Mouse (Mus musculus): ENCODE data around the gene Acbd6. TPM values are rescaled to one million over a fixed set of nuclear protein-coding genes. Genes with fewer than 3 reads are reported as not detected.

The Acbd6 gene
- total RNA-seq, 2 experiments from 2014 or later, result 9.3 to 20.9 TPM

GRCm38 (mm10) chr1:155718851-155719250, 160.9 kb downstream of the Acbd6 start:
- no peak for ATAC-seq (ENCODE audit: poor library complexity, severe bottlenecking)

- ATAC-seq (ENCODE audit: poor library complexity, severe bottlenecking), result no peak
These were observed 162.1 kb downstream of the Acbd6 start for GRCm38 (mm10) chr1:155720006-155720405.

GRCm38 (mm10) chr1:155721443-155721842, 163.5 kb downstream of the Acbd6 start:
- no peak for ATAC-seq (ENCODE audit: poor library complexity, severe bottlenecking)

- peak; percentile 63 for ATAC-seq (ENCODE audit: poor library complexity, severe bottlenecking)
These were observed 164.3 kb downstream of the Acbd6 start for GRCm38 (mm10) chr1:155722185-155722584.

DNA sequence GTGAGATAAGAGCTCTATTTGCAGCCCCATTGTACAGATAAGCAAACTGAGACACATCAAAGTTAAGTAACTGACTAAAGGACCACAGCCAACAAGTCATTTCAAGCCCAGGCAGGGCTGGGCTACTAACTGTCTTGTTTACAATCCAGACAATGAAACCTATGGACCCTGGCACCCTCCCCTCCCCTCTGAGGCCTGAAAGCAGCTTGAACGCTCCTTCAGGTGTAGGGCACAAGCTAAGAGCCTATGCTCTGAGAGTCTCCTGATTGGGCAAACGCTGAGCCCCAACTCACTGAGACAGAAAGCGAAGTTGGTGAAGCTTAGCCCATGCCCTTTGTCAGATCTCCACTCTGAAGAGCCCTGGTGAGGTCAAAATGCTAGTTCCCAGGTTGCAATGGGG, 166.4 kb downstream of the Acbd6 start:
- no peak for ATAC-seq (ENCODE audit: poor library complexity, severe bottlenecking)

DNA sequence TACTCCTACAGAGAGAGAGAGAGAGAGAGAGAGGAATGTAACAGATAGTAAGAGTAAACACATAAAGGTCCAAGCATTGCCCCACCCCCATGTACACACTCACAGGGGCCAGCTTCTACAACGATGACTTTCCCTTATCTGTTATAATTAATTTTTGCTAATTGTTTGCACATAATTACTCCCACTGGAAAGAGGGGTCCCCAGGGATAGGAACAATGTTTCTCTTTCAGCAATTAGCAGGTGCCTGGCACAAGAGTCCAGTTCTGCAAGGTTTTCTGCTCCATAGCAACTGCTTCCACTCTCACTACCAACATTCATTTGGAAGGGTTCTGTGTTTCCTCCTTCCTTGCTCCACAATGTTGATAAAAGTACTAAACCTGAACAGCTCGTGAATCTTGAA, 168.0 kb downstream of the Acbd6 start:
- no peak for ATAC-seq (ENCODE audit: poor library complexity, severe bottlenecking)

GRCm38 (mm10) chr1:155727830-155728229, 169.9 kb downstream of the Acbd6 start:
- ATAC-seq (ENCODE audit: poor library complexity, severe bottlenecking), result no peak

GRCm38 (mm10) chr1:155729113-155729795, 171.3 kb downstream of the Acbd6 start:
- no peak for ATAC-seq (ENCODE audit: poor library complexity, severe bottlenecking)

DNA sequence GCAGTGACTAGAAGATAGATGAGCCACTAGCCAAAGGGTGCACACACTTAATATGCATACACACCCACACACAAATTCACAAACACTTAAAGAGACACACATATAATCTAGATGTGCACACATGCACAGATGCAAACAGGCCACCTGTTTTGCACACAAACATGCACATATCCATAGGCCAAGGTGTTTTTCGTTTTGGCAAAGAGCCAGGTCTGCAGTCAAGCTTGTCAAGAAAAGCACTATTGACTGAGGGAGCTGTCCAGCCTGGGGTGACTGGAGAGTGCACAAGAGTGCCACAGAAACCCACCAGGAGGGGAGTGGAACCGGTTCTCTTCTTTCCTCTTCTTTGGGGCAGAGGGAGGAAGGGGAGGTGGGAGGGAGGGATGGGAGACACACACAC, 173.2 kb downstream of the Acbd6 start:
- ATAC-seq (ENCODE audit: poor library complexity, severe bottlenecking), result no peak

DNA sequence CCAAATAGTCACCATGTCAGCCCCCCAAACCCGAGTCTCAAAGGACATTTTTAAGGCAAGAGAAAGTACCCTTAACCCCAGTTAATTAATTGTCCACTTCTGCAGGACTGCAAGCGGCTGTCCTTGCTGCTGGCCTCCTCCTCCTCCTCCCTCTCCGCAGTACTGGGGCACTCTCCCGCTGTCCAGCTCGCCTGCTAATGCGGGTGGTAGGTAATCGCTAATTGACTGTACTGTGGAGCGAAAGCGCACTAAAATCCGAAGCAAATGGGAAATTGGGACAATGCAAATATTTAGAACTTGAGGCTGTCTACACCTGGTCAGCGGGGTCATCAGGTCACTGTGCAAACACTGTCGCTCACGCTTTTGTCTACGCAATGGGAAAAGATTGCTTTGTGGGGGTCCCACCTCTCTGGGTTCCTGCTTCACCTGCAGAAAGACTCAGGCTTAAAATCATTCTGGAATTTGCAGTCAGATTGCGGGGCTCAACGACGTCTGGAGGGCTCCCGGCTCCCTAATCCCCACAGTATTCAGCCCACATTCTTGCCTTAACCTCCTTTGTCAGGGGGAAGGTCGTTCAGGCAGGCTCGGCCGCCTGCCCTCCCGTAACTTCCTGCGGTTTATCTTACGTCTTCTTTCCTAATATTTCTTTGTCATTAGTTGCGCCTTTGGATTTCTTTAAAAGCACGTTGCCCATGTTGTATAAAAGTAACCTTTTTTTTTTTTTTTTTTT, 178.3 kb downstream of the Acbd6 start:
- ATAC-seq (ENCODE audit: poor library complexity, severe bottlenecking), result no peak

- ATAC-seq (ENCODE audit: poor library complexity, severe bottlenecking), result peak; percentile 92
These were observed 179.3 kb downstream of the Acbd6 start for GRCm38 (mm10) chr1:155737017-155737808.

DNA sequence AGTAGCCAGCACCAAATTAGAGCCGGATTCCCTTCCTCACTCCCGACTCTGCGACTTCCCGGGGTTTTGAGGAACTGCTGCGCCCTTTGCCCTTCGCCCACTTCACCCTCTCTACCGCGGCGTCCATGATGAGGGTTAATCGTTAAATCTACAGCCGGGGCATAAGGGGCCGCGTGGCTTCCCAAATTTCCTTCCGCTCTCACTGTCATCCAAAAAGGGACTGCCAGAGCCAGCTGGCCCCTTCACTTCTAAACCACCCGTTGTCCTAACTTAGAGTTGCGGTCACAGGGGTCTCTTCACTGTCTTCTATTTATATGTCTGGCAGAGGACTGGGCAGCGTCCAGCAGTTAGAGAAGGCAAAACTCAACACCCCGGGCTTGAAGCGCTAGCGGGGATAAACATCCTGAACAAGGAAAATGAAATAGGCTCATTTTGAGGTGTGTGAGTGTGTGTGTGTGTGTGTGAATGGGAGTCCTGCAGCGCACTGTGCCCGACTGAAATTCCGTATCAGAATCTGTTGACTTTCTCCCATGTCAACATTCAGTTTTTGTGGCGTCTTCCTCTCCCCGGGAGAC, 180.0 kb downstream of the Acbd6 start:
- ATAC-seq (ENCODE audit: poor library complexity, severe bottlenecking), result 0 out of 2 replicates have a peak, but pooled peaks have one; percentile 4

Other genes starting within 250 kb of the Acbd6 start
- gene Xpr1, start 140.7 kb upstream of the Acbd6 start, total RNA-seq (2015), result 67.5 and 69.2 TPM in 2 replicates
- 31.5 and 38.9 TPM in 2 replicates for gene Xpr1, start 140.7 kb upstream of the Acbd6 start, total RNA-seq (2017)
- not detected in 2 replicates for gene Lhx4, start 193.6 kb downstream of the Acbd6 start, total RNA-seq (2015)
- gene Lhx4, start 193.6 kb downstream of the Acbd6 start, total RNA-seq (2017), result not detected in 2 replicates

Data from megakaryocyte, adult 5-6 weeks (primary cell).